Mouse (Mus musculus) liver, adult 2 months (tissue): Measurements from ENCODE around the gene Armcx1.

Experiments used
- CTCF ChIP-seq: fragments of 200-500 bp; IDR thresholded peaks from 2 replicates; pipeline ENCODE4 v1.5.1; 2011; ENCODE audit warnings: low read depth, low read length, control low read depth
- POLR2A ChIP-seq: fragments of 200-500 bp; IDR thresholded peaks from 2 replicates; pipeline ENCODE4 v1.6.1; 2011; ENCODE audit warnings: low read length, control low read depth; ENCODE audit not compliant: insufficient read depth; ENCODE audit errors: extremely low read depth

GRCm38 (mm10) chrX:134752584-134752983, 34.8 kb downstream of the Armcx1 start:
- TF ChIP-seq POLR2A (no peak), CTCF (no peak)
